Mouse (Mus musculus): ENCODE measurements around the gene Xlr4a.
A peak's percentile ranks its signal among the peaks of the same experiment; 100 is the strongest.
"Not testable (repeated sequence)": the region's sequence is repeated elsewhere in the genome, so short reads cannot be mapped to it uniquely, and the experiment has no call there.

The Xlr4a gene

DNA sequence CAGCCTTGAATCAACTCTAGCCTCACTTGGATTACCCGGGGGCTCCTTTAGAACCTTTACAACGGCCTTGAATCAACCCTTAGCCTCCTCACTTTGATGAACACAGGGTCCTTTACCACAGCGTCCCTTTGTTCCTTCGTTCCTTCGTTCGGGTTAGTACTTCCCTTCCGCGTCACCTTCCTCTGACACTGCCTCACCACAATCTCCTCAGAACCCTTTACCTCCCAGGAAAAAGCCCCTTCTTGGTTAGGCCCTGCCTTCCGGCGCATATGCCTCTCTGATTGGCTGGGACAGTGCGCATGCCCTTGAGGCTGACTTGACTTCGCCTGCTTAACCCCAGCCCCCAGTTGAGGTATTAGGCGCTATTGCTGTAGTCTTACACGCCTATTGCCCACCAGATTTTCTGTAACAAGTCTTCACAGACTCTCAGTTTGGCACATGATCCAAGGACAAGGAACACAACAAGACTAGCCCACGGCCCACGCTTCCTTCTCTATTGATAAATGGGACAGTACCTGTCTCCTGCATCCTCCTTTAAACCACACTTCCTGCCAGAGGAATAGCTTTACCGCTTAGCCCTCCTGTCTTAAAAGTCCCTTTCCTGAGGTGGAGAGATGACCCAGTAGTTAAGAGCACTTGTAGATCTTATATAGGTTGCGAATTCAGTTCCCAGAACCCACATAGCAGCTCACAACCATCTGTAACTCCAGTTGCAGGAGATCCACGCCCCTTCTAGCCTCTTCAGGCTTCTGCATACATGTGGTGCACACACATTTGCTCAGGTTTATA is at the start of gene Xlr4a:
Gene Xlr4a (minus strand): TSS at position 212 of the 789 bp plus-strand sequence.
- not testable (repeated sequence) for DNase-seq (ENCODE audit: low read depth)

GRCm38 (mm10) chrX:73122859-73123829 is 40.9 kb upstream of the Xlr4a start:
- DNase-seq (ENCODE audit: low read depth): not testable (repeated sequence)

DNA sequence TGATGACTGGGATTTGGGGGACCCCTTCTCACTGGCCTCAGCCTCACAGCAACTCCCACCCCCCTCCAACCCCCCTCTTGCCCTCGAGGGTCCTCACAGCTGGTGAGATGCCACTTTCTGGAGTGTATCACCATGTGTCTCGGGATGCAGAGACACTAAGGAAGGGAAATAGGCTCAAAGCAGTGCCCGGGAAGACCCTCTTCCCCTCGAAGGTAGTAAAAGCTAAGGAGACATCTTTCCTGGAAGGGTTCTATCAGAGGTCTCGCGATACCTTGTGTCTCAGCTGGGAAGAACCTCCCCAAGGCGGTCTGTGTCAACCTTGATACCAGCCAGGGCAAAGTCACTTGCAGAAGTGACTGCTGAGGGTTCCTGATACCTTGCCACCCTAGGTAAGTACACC is 34.5 kb upstream of the Xlr4a start, which contains the start of gene Gm14685:
Gene Gm14685 (plus strand): TSS at position 301 of the 400 bp plus-strand sequence.
- DNase-seq (ENCODE audit: low read depth): not testable (repeated sequence)

DNA sequence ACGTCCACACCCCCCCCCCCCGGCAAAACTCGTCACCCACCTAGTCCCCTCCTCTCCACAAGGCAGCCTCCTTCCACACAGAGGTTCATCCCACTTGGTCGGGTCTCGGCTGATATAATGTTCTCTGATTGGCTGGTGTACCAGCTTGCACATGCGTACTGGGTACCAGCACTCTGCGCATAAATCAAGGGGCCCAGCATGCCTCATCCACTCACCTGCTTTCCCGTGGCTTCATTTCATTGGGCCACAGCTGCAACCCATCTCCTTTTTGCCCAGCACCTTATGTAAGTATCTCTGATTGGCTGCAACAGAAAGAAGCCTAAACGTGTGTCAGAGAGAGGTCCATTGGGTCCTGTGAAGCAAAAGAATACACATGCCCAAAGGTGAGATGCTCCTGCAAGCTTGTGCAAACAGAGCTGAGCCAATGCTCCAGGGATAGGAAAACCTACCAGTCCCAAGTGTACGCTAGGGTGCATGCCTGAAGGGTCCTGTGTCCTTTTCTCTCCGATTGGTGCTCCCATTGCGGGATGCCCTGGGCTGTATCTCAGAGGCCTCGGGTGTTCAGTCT is 14.7 kb upstream of the Xlr4a start, which contains the start of gene Xlr3a:
Gene Xlr3a (minus strand): TSS at position 155 of the 568 bp plus-strand sequence.
- DNase-seq (ENCODE audit: low read depth): not testable (repeated sequence)

DNA sequence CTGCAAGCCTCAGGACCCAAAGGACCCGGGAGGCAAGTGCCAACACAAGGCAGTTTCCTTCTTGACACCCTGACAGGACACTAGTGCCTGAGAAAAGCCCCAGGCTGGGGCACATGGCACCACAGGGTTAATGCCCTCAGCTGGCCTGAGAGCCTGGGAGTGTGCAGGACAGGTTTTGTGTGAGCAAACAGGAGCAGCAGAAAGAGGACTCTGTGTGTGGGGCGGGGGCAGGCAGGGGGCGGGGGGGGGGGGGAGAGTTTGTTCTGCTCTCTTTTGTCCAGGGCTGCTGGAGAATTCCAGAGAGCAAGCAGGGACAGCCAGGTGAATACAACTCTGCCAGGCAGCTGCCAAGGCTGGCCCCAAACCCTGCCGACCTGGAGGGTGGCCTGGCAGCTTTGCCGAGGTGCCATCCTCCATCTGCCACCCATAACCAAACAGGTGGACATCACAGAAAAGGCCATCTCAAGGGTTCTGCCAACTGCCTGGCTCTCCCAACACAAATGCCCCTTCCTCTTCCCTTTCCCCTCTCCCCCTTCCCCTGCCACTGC is 15.4 kb downstream of the Xlr4a start:
- not testable (repeated sequence) for DNase-seq (ENCODE audit: low read depth)

GRCm38 (mm10) chrX:73064415-73064793 is 17.9 kb downstream of the Xlr4a start, which contains the start of gene Pnma3:
Gene Pnma3 (plus strand): TSS chrX:73064787.
- no peak for DNase-seq (ENCODE audit: low read depth)

- no peak for DNase-seq (ENCODE audit: low read depth)
Observed at GRCm38 (mm10) chrX:73063512-73064414, 18.5 kb downstream of the Xlr4a start.

GRCm38 (mm10) chrX:73062323-73062722 is 20.0 kb downstream of the Xlr4a start:
- DNase-seq (ENCODE audit: low read depth): no peak

GRCm38 (mm10) chrX:73061528-73061927 is 20.8 kb downstream of the Xlr4a start:
- DNase-seq (ENCODE audit: low read depth): no peak

DNA sequence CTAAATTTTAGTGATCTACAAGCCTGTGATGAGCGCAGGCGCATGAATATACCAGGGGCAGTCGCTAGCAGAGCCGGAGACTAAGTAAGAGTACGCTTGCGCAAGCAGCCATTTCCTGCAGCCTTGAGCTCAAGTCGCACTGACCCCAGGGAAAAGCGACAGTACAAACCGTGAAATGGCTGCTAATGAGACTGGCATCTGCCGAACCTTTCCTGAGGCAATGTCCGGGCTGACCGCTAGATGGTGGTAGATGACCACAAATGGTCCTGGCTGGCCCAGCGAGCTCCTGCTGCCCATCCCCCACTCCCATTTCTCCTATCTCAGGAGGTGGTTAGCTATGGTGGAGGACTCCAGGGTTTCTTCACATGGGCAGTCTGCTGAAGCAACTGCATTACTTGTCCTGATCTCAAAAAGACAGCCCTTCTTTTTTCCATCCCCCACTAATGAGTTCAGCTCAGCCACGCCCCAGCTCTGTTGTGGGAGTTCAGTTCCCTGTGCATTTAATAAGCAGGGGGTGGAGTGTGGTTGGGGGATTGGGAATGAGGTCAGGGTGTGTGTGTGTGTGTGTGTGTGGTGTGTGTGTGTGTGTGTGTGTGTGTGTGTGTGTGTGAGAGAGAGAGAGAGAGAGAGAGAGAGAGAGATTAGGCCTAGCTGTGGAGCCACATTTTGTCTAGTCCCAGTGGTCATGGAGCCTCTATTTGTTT is 28.3 kb downstream of the Xlr4a start:
- peak; percentile 70 for DNase-seq (ENCODE audit: low read depth)

GRCm38 (mm10) chrX:73039666-73040065 is 42.6 kb downstream of the Xlr4a start:
- no peak for DNase-seq (ENCODE audit: low read depth)

GRCm38 (mm10) chrX:73038831-73039230 is 43.4 kb downstream of the Xlr4a start:
- DNase-seq (ENCODE audit: low read depth): no peak

DNA sequence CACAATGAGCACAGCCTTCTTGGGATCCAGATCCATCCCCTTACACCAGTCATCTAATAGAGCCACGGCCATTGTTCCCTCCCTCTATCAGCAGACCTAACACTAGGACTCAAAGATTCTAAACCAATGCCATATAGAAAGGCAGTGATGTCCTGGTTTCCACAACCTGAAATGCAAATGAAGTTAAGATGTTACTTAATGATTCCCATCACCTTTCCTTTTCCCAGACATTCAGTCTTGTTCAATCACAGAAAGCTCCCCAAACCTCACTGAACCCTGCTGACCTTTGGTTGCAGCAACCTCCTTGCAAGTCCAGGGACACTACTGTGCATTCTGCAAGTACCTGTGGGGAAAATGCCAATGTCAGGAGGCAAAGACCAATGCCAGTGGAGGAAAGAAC is 45.3 kb downstream of the Xlr4a start, which contains the start of gene Pnma5:
Gene Pnma5 (minus strand): TSS at position 101 of the 400 bp plus-strand sequence.
- no peak for DNase-seq (ENCODE audit: low read depth)
